In genomic region chr5:7007468-7007867, GRCm38 (mm10) we compare ENCODE assay signal across 23 mouse cellular contexts.
DNase-seq lines count a peak whose midpoint lies in the region; ATAC-seq and TF ChIP-seq lines count a peak whose summit lies in the region.
"Had no signal": no experiment of that assay in that cellular context is flagged by ENCODE, and none has a peak within 500 bp of the region (broad histone marks: within the 10 kb centered on the region; RNA-seq: fewer than 3 reads in every experiment).

No protein-coding gene starts in this region.

- no peak for TF ChIP-seq POLR2A in kidney, adult 2 months (IDR thresholded peaks at IDR 0.05; ENCODE audit: low read depth, low read length)

- H3K36me3 ChIP-seq in kidney, postnatal 0 days (ENCODE audit: insufficient read depth, low read length), result no peaks in the 10 kb centered on the region
- H3K36me3 ChIP-seq in kidney, adult 2 months (ENCODE audit: control insufficient read depth, insufficient read depth, low read length), result no peaks in the 10 kb centered on the region
- H3K36me3 ChIP-seq in embryonic facial prominence, embryonic 10.5 days (replicated peaks), result no peaks in the 10 kb centered on the region
- H3K36me3 ChIP-seq: embryonic facial prominence, embryonic 15.5 days; forebrain, embryonic 10.5 days; heart, embryonic 13.5 days; intestine, embryonic 15.5 days had no signal

- H3K4me2 ChIP-seq in kidney, postnatal 0 days (ENCODE audit: low read length), result no peak overlapping the region
- H3K4me2 ChIP-seq: embryonic facial prominence, embryonic 15.5 days; heart, embryonic 13.5 days; intestine, embryonic 15.5 days had no signal

- no peaks in the 10 kb centered on the region for H3K4me1 ChIP-seq in kidney, postnatal 0 days (replicated peaks; ENCODE audit: insufficient read depth, low read length)
- no peaks in the 10 kb centered on the region for H3K4me1 ChIP-seq in kidney, adult 2 months (ENCODE audit: control insufficient read depth, insufficient read depth, low read length)
- H3K4me1 ChIP-seq in embryonic facial prominence, embryonic 10.5 days, result no peaks in the 10 kb centered on the region
- H3K4me1 ChIP-seq: embryonic facial prominence, embryonic 15.5 days; heart, embryonic 13.5 days; intestine, embryonic 15.5 days had no signal

- TF ChIP-seq CTCF in kidney, postnatal 0 days (IDR thresholded peaks at IDR 0.05; ENCODE audit: low read depth), result no peak
- TF ChIP-seq CTCF in kidney, adult 2 months (conservative IDR thresholded peaks at IDR 0.05; ENCODE audit: insufficient read depth, insufficient read length, low read depth, low read length), result no peak

- H3K27me3 ChIP-seq in kidney, postnatal 0 days (ENCODE audit: insufficient read depth, low read length), result no peaks in the 10 kb centered on the region
- no peaks in the 10 kb centered on the region for H3K27me3 ChIP-seq in kidney, adult 2 months (replicated peaks; ENCODE audit: control insufficient read depth, insufficient read depth, low read length)
- H3K27me3 ChIP-seq in embryonic facial prominence, embryonic 10.5 days (replicated peaks; ENCODE audit: low read depth, poor library complexity, severe bottlenecking), result no peaks in the 10 kb centered on the region
- H3K27me3 ChIP-seq: embryonic facial prominence, embryonic 15.5 days; heart, embryonic 13.5 days; intestine, embryonic 15.5 days; Patski had no signal

- no peak overlapping the region for H3K9ac ChIP-seq in kidney, postnatal 0 days (ENCODE audit: low read depth, low read length)
- H3K9ac ChIP-seq: embryonic facial prominence, embryonic 15.5 days; heart, embryonic 13.5 days; intestine, embryonic 15.5 days had no signal

- peak; percentile 0 for DNase-seq in embryo, embryonic 10.5 days (ENCODE audit: low spot score)
- DNase-seq in embryo, embryonic 11 days, result no peak
- DNase-seq in kidney, postnatal 0 days (ENCODE audit: low spot score), result peak; percentile 1
- no peak for DNase-seq in kidney, adult 2 months
- DNase-seq in Muller cell, postnatal 12 days (ENCODE audit: inconsistent ontology term), result peak; percentile 79
- DNase-seq in retina, adult 2 months (ENCODE audit: low read depth, low spot score), result peak; percentile 2
- no peak for DNase-seq in embryonic facial prominence, embryonic 10.5 days (ENCODE audit: low spot score)
- no peak for DNase-seq in layer of hippocampus, postnatal 10 days (ENCODE audit: low spot score in 2 of 2)
- DNase-seq: adrenal gland, postnatal 14 days; cerebellum, adult 2 months; cerebellum, postnatal 10 days; gastrocnemius, adult 2 months; gastrocnemius, postnatal 25 days; heart, adult 11 months; heart, postnatal 4 days had no signal

- WGBS in kidney, postnatal 0 days, result 37% methylated on average over 3 of the region's 3 CpGs
- 31% methylated on average over 3 of the region's 3 CpGs for whole genome bisulfite sequencing in kidney, adult 2 months
- 54% methylated on average over 3 of the region's 3 CpGs for WGBS in embryonic facial prominence, embryonic 10.5 days

- ATAC-seq in kidney, postnatal 0 days (replicated peaks; ENCODE audit: low FRiP score, low read depth), result no peak
- ATAC-seq: activated CD4-positive, CD25-positive, alpha-beta regulatory T cell, adult 4 months; forebrain, embryonic 14.5 days; intestine, embryonic 15.5 days; Patski had no signal

- H3K27ac ChIP-seq in kidney, postnatal 0 days, result no peak overlapping the region
- no peak overlapping the region for H3K27ac ChIP-seq in kidney, adult 2 months (ENCODE audit: insufficient read depth, low read depth, low read length)
- no peak overlapping the region for H3K27ac ChIP-seq in embryonic facial prominence, embryonic 10.5 days (replicated peaks)
- H3K27ac ChIP-seq: embryonic facial prominence, embryonic 15.5 days; forebrain, embryonic 10.5 days; gastrocnemius, adult 2 months; heart, embryonic 13.5 days; intestine, embryonic 15.5 days had no signal

- H3K4me3 ChIP-seq in kidney, postnatal 0 days (replicated peaks; ENCODE audit: low read depth, low read length), result no peak overlapping the region
- no peak overlapping the region for H3K4me3 ChIP-seq in kidney, adult 2 months (ENCODE audit: insufficient read depth, low read depth, low read length)
- no peak overlapping the region for H3K4me3 ChIP-seq in embryonic facial prominence, embryonic 10.5 days
- H3K4me3 ChIP-seq: embryonic facial prominence, embryonic 15.5 days; erythroblast, embryonic 14.5 days; forebrain, embryonic 10.5 days; gastrocnemius, adult 2 months; heart, embryonic 13.5 days; intestine, embryonic 15.5 days had no signal

- no peaks in the 10 kb centered on the region for H3K9me3 ChIP-seq in kidney, postnatal 0 days (replicated peaks; ENCODE audit: low read length)
- no peaks in the 10 kb centered on the region for H3K9me3 ChIP-seq in embryonic facial prominence, embryonic 10.5 days
- H3K9me3 ChIP-seq: embryonic facial prominence, embryonic 15.5 days; forebrain, embryonic 10.5 days; heart, embryonic 13.5 days; intestine, embryonic 15.5 days had no signal

Comparison
In these comparisons a context has a peak if more than half of its experiments do, and no peak if none do; other contexts are left out.
1. DNase-seq: peak in embryo, embryonic 10.5 days (single experiment), kidney, postnatal 0 days (single experiment), Muller cell, postnatal 12 days (single experiment) and retina, adult 2 months (single experiment); none in embryo, embryonic 11 days (single experiment), kidney, adult 2 months (single experiment), embryonic facial prominence, embryonic 10.5 days (single experiment) and layer of hippocampus, postnatal 10 days (0 of 2).